Mouse (Mus musculus): Measurements from ENCODE around the gene Prkce. TPM values are rescaled to one million over a fixed set of nuclear protein-coding genes. Genes with fewer than 3 reads are reported as not detected.
A peak's percentile ranks its signal among the peaks of the same experiment; 100 is the strongest.

The Prkce gene
- polyA plus RNA-seq, 1 experiment from 2014 or later: 0.77 TPM

DNA sequence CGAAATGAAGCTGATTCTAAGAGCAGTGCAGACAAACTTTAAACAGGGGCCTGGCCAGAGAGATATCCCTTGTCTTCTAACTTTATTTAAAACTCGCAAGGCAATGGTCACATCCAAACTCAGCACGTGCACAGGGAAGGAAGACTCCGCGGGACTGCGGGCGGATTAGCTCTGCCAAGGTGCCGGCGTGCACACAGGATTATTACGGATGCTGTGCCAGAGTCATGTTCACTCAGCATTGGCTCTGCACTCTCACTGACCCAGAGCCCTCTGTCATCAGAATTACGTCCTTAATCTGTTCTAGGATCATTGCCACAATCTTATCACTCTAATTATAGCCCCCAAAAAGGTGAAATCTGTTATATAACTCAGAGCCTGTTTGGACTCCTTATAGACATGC lies 353.7 kb downstream of the Prkce start:
- peaks cover 5% of the 10 kb centered on the region for H3K4me1 ChIP-seq (ENCODE audit: control insufficient read depth, low read depth, low read length)
- no peak for ATAC-seq (ENCODE audit: low read depth)
- H3K4me2 ChIP-seq (ENCODE audit: low read depth, low read length): no peak overlapping the region
- no peaks in the 10 kb centered on the region for H3K9me3 ChIP-seq (replicated peaks; ENCODE audit: control insufficient read depth, low read length)
- H3K27ac ChIP-seq (ENCODE audit: low read length): no peak overlapping the region
- H3K4me3 ChIP-seq (ENCODE audit: low read depth, low read length): no peak overlapping the region
- H3K36me3 ChIP-seq (ENCODE audit: control insufficient read depth, insufficient read depth): no peaks in the 10 kb centered on the region
- WGBS (ENCODE audit: insufficient replicate concordance): 70% methylated on average over 11 of the region's 11 CpGs
- H3K27me3 ChIP-seq (ENCODE audit: control insufficient read depth, insufficient read depth, low read depth, low read length): no peaks in the 10 kb centered on the region
- no peak overlapping the region for H3K9ac ChIP-seq (ENCODE audit: low read depth, low read length)

DNA sequence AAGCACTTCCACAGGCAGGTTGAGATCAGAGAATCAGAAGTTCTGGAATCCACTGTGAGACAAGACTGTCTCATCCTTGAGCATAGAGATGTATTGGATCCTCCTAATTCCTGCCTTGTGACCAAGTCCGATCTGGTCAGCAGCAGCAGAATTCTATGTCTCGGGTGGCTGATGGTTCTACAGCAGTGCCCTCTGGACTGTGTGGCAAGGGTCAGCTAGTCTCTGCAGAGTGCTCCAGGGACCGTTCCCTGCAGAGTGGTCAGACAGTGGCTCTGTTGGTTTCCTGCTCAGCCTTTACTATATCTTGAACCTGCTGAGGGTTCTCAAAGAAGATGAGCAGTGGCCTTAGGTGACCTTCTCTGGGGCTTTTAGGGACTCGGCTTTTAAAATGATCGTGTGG lies 355.1 kb downstream of the Prkce start:
- no peaks in the 10 kb centered on the region for H3K9me3 ChIP-seq (replicated peaks; ENCODE audit: control insufficient read depth, low read length)
- H3K4me1 ChIP-seq (ENCODE audit: control insufficient read depth, low read depth, low read length): peaks cover 5% of the 10 kb centered on the region
- no peak overlapping the region for H3K4me2 ChIP-seq (ENCODE audit: low read depth, low read length)
- no peaks in the 10 kb centered on the region for H3K36me3 ChIP-seq (ENCODE audit: control insufficient read depth, insufficient read depth)
- no peak overlapping the region for H3K4me3 ChIP-seq (ENCODE audit: low read depth, low read length)
- 61% methylated on average over 5 of the region's 5 CpGs for WGBS (ENCODE audit: insufficient replicate concordance)
- no peak overlapping the region for H3K9ac ChIP-seq (ENCODE audit: low read depth, low read length)
- no peaks in the 10 kb centered on the region for H3K27me3 ChIP-seq (ENCODE audit: control insufficient read depth, insufficient read depth, low read depth, low read length)
- H3K27ac ChIP-seq (ENCODE audit: low read length): no peak overlapping the region
- ATAC-seq (ENCODE audit: low read depth): peak; percentile 58

DNA sequence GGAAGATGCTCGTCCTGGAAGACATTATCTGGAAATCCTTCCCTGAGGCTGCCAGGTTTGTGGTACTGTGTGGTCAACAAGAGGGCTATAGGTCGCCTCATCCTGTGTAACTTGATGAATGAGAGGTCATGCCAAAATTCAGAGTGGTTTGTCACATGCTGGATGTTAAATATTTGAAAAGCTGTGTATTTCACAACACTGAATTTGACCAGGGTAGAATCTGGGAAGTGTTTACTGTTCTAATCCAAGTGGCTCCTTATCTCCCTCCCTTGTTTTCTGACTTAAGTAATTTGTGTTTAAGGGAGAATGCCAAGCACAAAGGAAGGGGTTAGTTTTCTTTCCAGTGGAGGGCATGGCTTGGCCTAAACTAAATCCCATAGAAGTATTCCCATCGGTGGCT lies 355.8 kb downstream of the Prkce start:
- no peaks in the 10 kb centered on the region for H3K36me3 ChIP-seq (ENCODE audit: control insufficient read depth, insufficient read depth)
- WGBS (ENCODE audit: insufficient replicate concordance): 52% methylated on average over 3 of the region's 3 CpGs
- no peaks in the 10 kb centered on the region for H3K27me3 ChIP-seq (ENCODE audit: control insufficient read depth, insufficient read depth, low read depth, low read length)
- ATAC-seq (ENCODE audit: low read depth): peak; percentile 74
- H3K9ac ChIP-seq (ENCODE audit: low read depth, low read length): no peak overlapping the region
- no peak overlapping the region for H3K27ac ChIP-seq (ENCODE audit: low read length)
- no peak overlapping the region for H3K4me2 ChIP-seq (ENCODE audit: low read depth, low read length)
- H3K4me3 ChIP-seq (ENCODE audit: low read depth, low read length): no peak overlapping the region
- H3K4me1 ChIP-seq (ENCODE audit: control insufficient read depth, low read depth, low read length): peaks cover 5% of the 10 kb centered on the region
- H3K9me3 ChIP-seq (replicated peaks; ENCODE audit: control insufficient read depth, low read length): no peaks in the 10 kb centered on the region

DNA sequence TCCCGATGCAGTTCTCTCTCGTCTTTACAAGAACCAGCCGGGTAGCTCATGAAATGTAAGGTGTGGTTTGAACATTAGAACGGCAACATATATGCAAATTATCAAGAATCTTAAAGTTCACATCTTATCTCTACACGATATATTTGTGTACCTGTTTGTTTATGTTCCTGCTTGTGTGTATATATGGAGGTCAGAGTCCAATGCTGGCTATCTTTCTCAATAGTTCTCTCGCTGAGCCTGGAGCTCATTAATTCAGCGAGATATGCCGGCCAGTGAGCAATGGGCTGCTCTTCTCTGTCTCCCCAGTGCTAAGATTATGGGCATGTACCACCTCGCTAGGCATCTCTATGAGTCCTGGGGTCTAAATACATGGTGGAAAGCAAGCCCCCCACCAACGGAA lies 356.3 kb downstream of the Prkce start:
- Histone ChIP-seq H3K36me3 (ENCODE audit: control insufficient read depth, insufficient read depth) (no peaks in the 10 kb centered on the region), H3K27me3 (ENCODE audit: control insufficient read depth, insufficient read depth, low read depth, low read length) (no peaks in the 10 kb centered on the region), H3K9me3 (replicated peaks; ENCODE audit: control insufficient read depth, low read length) (no peaks in the 10 kb centered on the region), H3K4me3 (ENCODE audit: low read depth, low read length) (no peak overlapping the region), H3K4me2 (ENCODE audit: low read depth, low read length) (no peak overlapping the region), H3K4me1 (ENCODE audit: control insufficient read depth, low read depth, low read length) (peaks cover 5% of the 10 kb centered on the region), H3K9ac (ENCODE audit: low read depth, low read length) (no peak overlapping the region), H3K27ac (ENCODE audit: low read length) (no peak overlapping the region)
- no peak for ATAC-seq (ENCODE audit: low read depth)
- WGBS (ENCODE audit: insufficient replicate concordance): 65% methylated on average over 10 of the region's 10 CpGs

DNA sequence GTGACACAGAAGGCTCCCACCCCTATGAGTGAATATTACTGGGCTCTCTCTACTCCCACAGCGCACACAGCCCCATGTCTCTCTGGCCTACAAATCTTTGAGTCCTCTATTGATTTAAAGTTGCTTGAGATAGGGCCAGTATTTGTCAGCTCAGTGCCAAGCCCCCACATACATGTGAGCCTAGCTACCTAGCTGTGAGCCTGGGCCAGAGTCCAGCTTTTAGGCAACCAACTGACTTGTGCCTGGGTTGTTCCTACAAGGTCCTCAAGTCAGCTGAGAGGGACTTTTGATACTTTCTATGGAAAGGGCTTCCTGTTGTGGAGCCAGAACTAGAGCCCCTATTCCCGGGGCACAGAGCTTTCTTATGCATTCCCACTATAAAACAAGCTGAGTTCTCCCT lies 357.5 kb downstream of the Prkce start:
- peaks cover 6% of the 10 kb centered on the region for H3K4me1 ChIP-seq (ENCODE audit: control insufficient read depth, low read depth, low read length)
- H3K4me3 ChIP-seq (ENCODE audit: low read depth, low read length): no peak overlapping the region
- no peak overlapping the region for H3K4me2 ChIP-seq (ENCODE audit: low read depth, low read length)
- peak; percentile 22; the same call in 1 of the 2 replicates for ATAC-seq (ENCODE audit: low read depth)
- no peaks in the 10 kb centered on the region for H3K36me3 ChIP-seq (ENCODE audit: control insufficient read depth, insufficient read depth)
- no peak overlapping the region for H3K27ac ChIP-seq (ENCODE audit: low read length)
- H3K9ac ChIP-seq (ENCODE audit: low read depth, low read length): no peak overlapping the region
- H3K9me3 ChIP-seq (replicated peaks; ENCODE audit: control insufficient read depth, low read length): no peaks in the 10 kb centered on the region
- 58% methylated on average over 2 of the region's 2 CpGs for WGBS (ENCODE audit: insufficient replicate concordance)
- no peaks in the 10 kb centered on the region for H3K27me3 ChIP-seq (ENCODE audit: control insufficient read depth, insufficient read depth, low read depth, low read length)

DNA sequence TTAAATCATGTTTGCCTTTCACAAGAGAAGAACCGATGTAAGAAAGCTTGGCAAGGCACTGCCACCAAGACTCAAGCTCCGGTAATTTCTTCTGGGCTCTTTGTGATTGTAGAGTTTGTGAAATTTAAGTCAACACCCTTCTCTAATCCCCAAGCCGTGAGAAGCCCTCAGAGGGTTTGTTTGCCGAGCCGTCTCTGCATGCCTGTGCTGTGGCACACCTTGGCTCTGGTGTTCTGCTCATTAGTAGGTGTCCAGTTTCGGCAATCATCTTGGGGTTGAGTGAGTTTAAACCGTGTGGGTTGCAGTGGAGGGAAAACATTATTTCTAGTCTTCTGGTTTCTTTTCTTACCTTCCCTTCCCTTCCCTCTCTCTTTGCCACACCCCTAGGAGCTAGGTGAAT lies 358.4 kb downstream of the Prkce start:
- no peak overlapping the region for H3K9ac ChIP-seq (ENCODE audit: low read depth, low read length)
- no peaks in the 10 kb centered on the region for H3K36me3 ChIP-seq (ENCODE audit: control insufficient read depth, insufficient read depth)
- no peaks in the 10 kb centered on the region for H3K9me3 ChIP-seq (replicated peaks; ENCODE audit: control insufficient read depth, low read length)
- no peak overlapping the region for H3K4me2 ChIP-seq (ENCODE audit: low read depth, low read length)
- no peak for ATAC-seq (ENCODE audit: low read depth)
- no peak overlapping the region for H3K4me3 ChIP-seq (ENCODE audit: low read depth, low read length)
- H3K4me1 ChIP-seq (ENCODE audit: control insufficient read depth, low read depth, low read length): peaks cover 9% of the 10 kb centered on the region
- no peak overlapping the region for H3K27ac ChIP-seq (ENCODE audit: low read length)
- 75% methylated on average over 7 of the region's 7 CpGs for WGBS (ENCODE audit: insufficient replicate concordance)
- H3K27me3 ChIP-seq (ENCODE audit: control insufficient read depth, insufficient read depth, low read depth, low read length): no peaks in the 10 kb centered on the region

DNA sequence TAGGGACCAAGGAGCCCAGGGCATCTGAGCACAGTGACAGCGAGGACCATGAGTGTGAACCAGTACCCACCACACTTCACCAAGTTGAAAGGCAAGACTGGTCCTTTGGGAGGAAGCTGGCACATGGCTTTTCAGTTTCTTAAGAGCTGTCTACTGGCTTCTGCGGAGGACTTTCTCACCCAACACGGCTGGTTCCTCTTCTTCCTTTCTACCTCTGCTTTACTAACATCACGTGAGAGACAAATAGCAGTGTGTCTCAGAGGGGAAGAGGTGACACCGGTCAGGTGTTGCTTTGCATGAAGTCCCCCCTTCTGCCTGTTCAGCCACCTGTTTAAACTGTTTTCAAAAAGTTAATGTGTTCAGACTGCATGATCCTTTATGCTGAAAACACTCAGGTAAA lies 359.7 kb downstream of the Prkce start:
- 59% methylated on average over 5 of the region's 5 CpGs for WGBS (ENCODE audit: insufficient replicate concordance)
- Histone ChIP-seq H3K9ac (ENCODE audit: low read depth, low read length) (no peak overlapping the region), H3K36me3 (ENCODE audit: control insufficient read depth, insufficient read depth) (no peaks in the 10 kb centered on the region), H3K4me3 (ENCODE audit: low read depth, low read length) (no peak overlapping the region), H3K9me3 (replicated peaks; ENCODE audit: control insufficient read depth, low read length) (no peaks in the 10 kb centered on the region), H3K27ac (ENCODE audit: low read length) (no peak overlapping the region), H3K4me1 (ENCODE audit: control insufficient read depth, low read depth, low read length) (peaks cover 9% of the 10 kb centered on the region), H3K4me2 (ENCODE audit: low read depth, low read length) (no peak overlapping the region), H3K27me3 (ENCODE audit: control insufficient read depth, insufficient read depth, low read depth, low read length) (no peaks in the 10 kb centered on the region)
- no peak for ATAC-seq (ENCODE audit: low read depth)

DNA sequence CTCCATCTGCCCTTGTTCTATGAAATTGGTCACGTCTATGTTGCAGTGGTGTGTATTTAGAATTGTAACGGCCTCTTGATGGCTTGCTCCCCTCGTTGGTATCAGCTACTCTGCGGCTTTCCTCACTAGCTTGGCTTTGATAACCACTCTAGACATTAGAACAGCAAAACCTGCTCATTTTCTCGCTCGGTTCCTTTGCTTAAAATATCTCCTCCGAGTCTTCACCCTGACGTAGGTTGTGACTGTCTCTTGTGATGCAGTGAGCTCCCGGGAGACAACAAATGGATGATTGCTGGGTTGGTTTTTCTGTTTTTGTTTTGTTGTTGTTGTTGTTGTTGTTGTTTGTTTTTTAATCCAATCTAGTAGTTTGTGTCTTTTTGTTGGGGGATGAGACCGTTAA lies 361.4 kb downstream of the Prkce start:
- H3K36me3 ChIP-seq (ENCODE audit: control insufficient read depth, insufficient read depth): no peaks in the 10 kb centered on the region
- ATAC-seq (ENCODE audit: low read depth): no peak
- H3K4me3 ChIP-seq (ENCODE audit: low read depth, low read length): no peak overlapping the region
- no peak overlapping the region for H3K4me2 ChIP-seq (ENCODE audit: low read depth, low read length)
- no peak overlapping the region for H3K27ac ChIP-seq (ENCODE audit: low read length)
- no peaks in the 10 kb centered on the region for H3K27me3 ChIP-seq (ENCODE audit: control insufficient read depth, insufficient read depth, low read depth, low read length)
- H3K9me3 ChIP-seq (replicated peaks; ENCODE audit: control insufficient read depth, low read length): no peaks in the 10 kb centered on the region
- H3K4me1 ChIP-seq (ENCODE audit: control insufficient read depth, low read depth, low read length): peaks cover 8% of the 10 kb centered on the region
- H3K9ac ChIP-seq (ENCODE audit: low read depth, low read length): no peak overlapping the region
- WGBS (ENCODE audit: insufficient replicate concordance): 58% methylated on average over 10 of the region's 10 CpGs

DNA sequence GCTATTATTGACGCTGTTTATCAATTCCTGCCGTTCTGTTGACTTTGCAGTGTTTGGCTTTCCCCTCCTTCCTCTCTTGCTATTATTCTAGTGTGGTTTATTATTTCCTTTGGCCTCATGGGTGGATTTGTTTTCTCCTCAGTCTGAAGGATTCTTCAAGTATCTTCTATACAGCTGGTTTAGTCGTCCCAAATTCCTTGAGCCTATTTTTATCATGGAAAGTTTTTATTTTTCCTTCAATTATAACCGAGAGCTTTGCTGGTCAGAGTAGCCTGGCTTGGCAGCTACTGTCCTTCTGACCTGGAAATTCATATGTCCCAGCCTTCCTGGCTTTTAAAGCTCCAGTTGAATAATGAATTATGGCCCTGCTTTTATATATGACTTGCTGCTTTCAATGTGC lies 361.8 kb downstream of the Prkce start:
- Histone ChIP-seq H3K4me3 (ENCODE audit: low read depth, low read length) (no peak overlapping the region), H3K4me1 (ENCODE audit: control insufficient read depth, low read depth, low read length) (peaks cover 6% of the 10 kb centered on the region), H3K9me3 (replicated peaks; ENCODE audit: control insufficient read depth, low read length) (no peaks in the 10 kb centered on the region), H3K27ac (ENCODE audit: low read length) (no peak overlapping the region), H3K4me2 (ENCODE audit: low read depth, low read length) (no peak overlapping the region), H3K9ac (ENCODE audit: low read depth, low read length) (no peak overlapping the region), H3K27me3 (ENCODE audit: control insufficient read depth, insufficient read depth, low read depth, low read length) (no peaks in the 10 kb centered on the region), H3K36me3 (ENCODE audit: control insufficient read depth, insufficient read depth) (no peaks in the 10 kb centered on the region)
- WGBS (ENCODE audit: insufficient replicate concordance): 41% methylated on average over 4 of the region's 4 CpGs
- no peak for ATAC-seq (ENCODE audit: low read depth)

DNA sequence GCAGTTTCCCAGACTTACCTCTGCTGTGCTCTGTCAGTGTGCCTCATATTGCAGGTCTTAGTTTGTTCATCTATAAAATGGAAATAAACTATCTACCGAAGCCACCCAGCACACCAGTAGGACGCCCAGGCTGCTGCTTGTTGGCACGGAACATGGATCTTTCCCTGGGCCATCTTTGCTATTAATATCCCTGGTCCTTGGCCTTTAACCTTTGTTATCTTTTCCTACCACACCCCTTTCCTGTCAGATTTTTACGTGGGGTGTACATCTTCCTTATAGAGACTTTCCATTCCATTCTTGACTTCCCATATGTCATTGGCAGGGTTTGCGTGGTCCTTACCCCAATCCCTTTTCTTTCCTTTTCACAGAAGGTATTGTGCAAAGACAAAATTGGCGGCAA lies 363.6 kb downstream of the Prkce start:
- Histone ChIP-seq H3K9me3 (replicated peaks; ENCODE audit: control insufficient read depth, low read length) (no peaks in the 10 kb centered on the region), H3K27me3 (ENCODE audit: control insufficient read depth, insufficient read depth, low read depth, low read length) (no peaks in the 10 kb centered on the region), H3K36me3 (ENCODE audit: control insufficient read depth, insufficient read depth) (no peaks in the 10 kb centered on the region), H3K9ac (ENCODE audit: low read depth, low read length) (no peak overlapping the region), H3K4me1 (ENCODE audit: control insufficient read depth, low read depth, low read length) (peaks cover 4% of the 10 kb centered on the region), H3K4me2 (ENCODE audit: low read depth, low read length) (no peak overlapping the region), H3K27ac (ENCODE audit: low read length) (no peak overlapping the region), H3K4me3 (ENCODE audit: low read depth, low read length) (no peak overlapping the region)
- 56% methylated on average over 6 of the region's 6 CpGs for WGBS (ENCODE audit: insufficient replicate concordance)
- no peak for ATAC-seq (ENCODE audit: low read depth)
